8 mouse cellular contexts compared by ENCODE assay signal in genomic region chr13:64248775-64249524, GRCm38 (mm10). TPM values are rescaled to one million over a fixed set of nuclear protein-coding genes. Genes with fewer than 3 reads are reported as not detected.
DNase-seq lines count a peak whose midpoint lies in the region; ATAC-seq and TF ChIP-seq lines count a peak whose summit lies in the region.

No protein-coding gene starts in this region.

- peak; percentile 84 for ATAC-seq in activated CD4-positive, CD25-positive, alpha-beta regulatory T cell, adult 4 months
- ATAC-seq in megakaryocyte progenitor cell, adult 5-6 weeks (replicated peaks; ENCODE audit: poor library complexity), result peak; percentile 92

- no peaks in the 10 kb centered on the region for H3K4me1 ChIP-seq in cortical plate, adult 2 months (ENCODE audit: control insufficient read depth, insufficient read depth, low read length)

- DNase-seq in gastrocnemius, adult 8-10 months (ENCODE audit: low spot score in 2 of 2), result peak; percentile 86 to 88
- peak; percentile 91 for DNase-seq in induced T-regulatory cell, adult 2 months (ENCODE audit: low read depth)
- DNase-seq in left cerebral cortex, postnatal 10 days (ENCODE audit: extremely low spot score in 1 of 2, low spot score in 2 of 2), result peak; percentile 57 to 85
- peak; percentile 70 to 79 for DNase-seq in right cerebral cortex, postnatal 10 days (ENCODE audit: low spot score in 2 of 2)
- peak; percentile 93 for DNase-seq in urinary bladder, postnatal 25 days (ENCODE audit: low spot score)

- peak; percentile 61 for TF ChIP-seq CTCF in cortical plate, adult 2 months (IDR thresholded peaks at IDR 0.05; ENCODE audit: extremely low read depth, insufficient read depth, low read length)

- H3K27ac ChIP-seq in cortical plate, adult 2 months (ENCODE audit: insufficient read depth, low read length), result no peak overlapping the region

- no peak for TF ChIP-seq POLR2A in cortical plate, adult 2 months (IDR thresholded peaks at IDR 0.05; ENCODE audit: extremely low read depth, insufficient read depth, low read length)

- peak overlapping the region; percentile 34 for H3K4me3 ChIP-seq in cortical plate, adult 2 months (ENCODE audit: insufficient read depth, low read length)

- intact Hi-C loops in left cerebral cortex, postnatal 10 days (cut with DNase I), result loop anchor here (5.0 kb wide), 1 partner anchor 188 kb away; no protein-coding TSS in a partner anchor

RNA-seq across cellular contexts. Expression of gene Cdc14b, which starts 26.1 kb away (rescaled TPM):
- polyA plus RNA-seq in activated CD4-positive, CD25-positive, alpha-beta regulatory T cell, adult 4 months (2017; shearing (Covaris generic)), result 10 to 100 TPM; 10.3 to 10.4 TPM
- polyA plus RNA-seq in cortical plate, adult 2 months (2012; rRNA removed), result 9.8 and 10.4 TPM in 2 replicates
- 1 to 10 TPM; 6.7 to 9.1 (median 7.8) TPM for total RNA-seq in gastrocnemius, adult 8-10 months (2022)
- 1 to 10 TPM; 2.9 to 3.4 TPM for total RNA-seq in left cerebral cortex, postnatal 10 days (2021)
- 1.6 and 1.9 TPM in 2 replicates for total RNA-seq in megakaryocyte progenitor cell, adult 5-6 weeks (2015)
- 0.74 and 2.4 TPM in 2 replicates for total RNA-seq in megakaryocyte progenitor cell, adult 5-6 weeks (2017)
